Mouse (Mus musculus) adrenal gland, postnatal 25 days (tissue): Measurements from ENCODE around the gene Zrsr2. TPM values are rescaled to one million over a fixed set of nuclear protein-coding genes. Genes with fewer than 3 reads are reported as not detected.

Experiments used
- DNase-seq: peaks from one replicate; pipeline ENCODE4 v3.0.0; 2021; ENCODE audit warnings: mixed read lengths
- long read RNA-seq: library from polyadenylated mRNA; stranded (forward); transcript quantifications from one replicate; pipeline ENCODE4 v2.0.0, GENCODE M21; 2021
- total RNA-seq: library from RNA; stranded (reverse); gene quantifications from 2 replicates; pipeline ENCODE4 v1.2.3, GENCODE M21; 2021

Zrsr2 gene
- total RNA-seq, result 26.7 and 36.2 TPM in 2 replicates
- long read RNA-seq, transcript Zrsr2-201 (5 exons, 3,867 nt), result major isoform, 15 of 27 reads
- long read RNA-seq, partial matches to known transcripts, result 4 of 27 reads
- long read RNA-seq, other reads (novel, unspliced or antisense), result 4 of 27 reads

- peak; percentile 83 for DNase-seq
Measured at GRCm38 (mm10) chrX:163958467-163958875, at the start of gene Zrsr2. Gene Zrsr2 (minus strand): TSS chrX:163958661.

GRCm38 (mm10) chrX:164004809-164005208 lies 46.3 kb upstream of the Zrsr2 start:
- DNase-seq, result no peak

GRCm38 (mm10) chrX:163999848-164000247 lies 41.4 kb upstream of the Zrsr2 start:
- DNase-seq, result no peak

- DNase-seq, result no peak
Measured at GRCm38 (mm10) chrX:163996754-163997153, 38.3 kb upstream of the Zrsr2 start.

GRCm38 (mm10) chrX:163987718-163988374 lies 29.4 kb upstream of the Zrsr2 start:
- no peak for DNase-seq

GRCm38 (mm10) chrX:163982129-163982528 lies 23.7 kb upstream of the Zrsr2 start:
- no peak for DNase-seq

GRCm38 (mm10) chrX:163981500-163981899 lies 23.0 kb upstream of the Zrsr2 start:
- DNase-seq, result no peak

- DNase-seq, result no peak
Measured at GRCm38 (mm10) chrX:163981092-163981491, 22.6 kb upstream of the Zrsr2 start.

GRCm38 (mm10) chrX:163957803-163958466 lies 526 bp downstream of the Zrsr2 start:
- DNase-seq, result peak; percentile 75

- no peak for DNase-seq
Measured at GRCm38 (mm10) chrX:163957381-163957780, 1.1 kb downstream of the Zrsr2 start.

GRCm38 (mm10) chrX:163951618-163952017 lies 6.8 kb downstream of the Zrsr2 start:
- no peak for DNase-seq

- DNase-seq, result no peak
Measured at GRCm38 (mm10) chrX:163944381-163944780, 14.1 kb downstream of the Zrsr2 start.

- DNase-seq, result peak; percentile 55
Measured at GRCm38 (mm10) chrX:163938587-163938986, 19.9 kb downstream of the Zrsr2 start.

- no peak for DNase-seq
Measured at GRCm38 (mm10) chrX:163934731-163935130, 23.7 kb downstream of the Zrsr2 start.

GRCm38 (mm10) chrX:163929550-163929949 lies 28.9 kb downstream of the Zrsr2 start:
- no peak for DNase-seq

GRCm38 (mm10) chrX:163912791-163913190 lies 45.7 kb downstream of the Zrsr2 start:
- no peak for DNase-seq

GRCm38 (mm10) chrX:163909381-163909780 lies 49.1 kb downstream of the Zrsr2 start:
- DNase-seq, result peak; percentile 14

GRCm38 (mm10) chrX:163908337-163909250 lies 49.9 kb downstream of the Zrsr2 start, which contains the start of gene Ap1s2:
Gene Ap1s2 (plus strand): TSS chrX:163909017.
- DNase-seq, result peak; percentile 91

GRCm38 (mm10) chrX:163908003-163908336 lies 50.5 kb downstream of the Zrsr2 start:
- DNase-seq, result no peak

- no peak for DNase-seq
Measured at GRCm38 (mm10) chrX:163906861-163907260, 51.6 kb downstream of the Zrsr2 start.

GRCm38 (mm10) chrX:163899431-163900020 lies 58.9 kb downstream of the Zrsr2 start:
- DNase-seq, result no peak

GRCm38 (mm10) chrX:163897354-163897753 lies 61.1 kb downstream of the Zrsr2 start:
- no peak for DNase-seq
